Mouse (Mus musculus): ENCODE results near the gene Tesc.

GRCm38 (mm10) chr5:118043761-118044160, 16.2 kb downstream of the Tesc start:
- TF ChIP-seq POLR2A (IDR thresholded peaks at IDR 0.05; ENCODE audit: insufficient read depth, low read depth, low read length) (no peak), CTCF (IDR thresholded peaks at IDR 0.05; ENCODE audit: insufficient read depth, low read depth, low read length) (no peak)

Measured in olfactory bulb, adult 2 months (tissue).